Mouse (Mus musculus): Measurements from ENCODE around the gene Csnk2a2. TPM values are rescaled to one million over a fixed set of nuclear protein-coding genes. Genes with fewer than 3 reads are reported as not detected.

The Csnk2a2 gene
- polyA plus RNA-seq (2012; rRNA removed), result 37.6 and 38.2 TPM in 2 replicates

- Histone ChIP-seq H3K4me1 (ENCODE audit: control insufficient read depth, insufficient read depth, low read length) (peaks cover 4% of the 10 kb centered on the region), H3K27ac (ENCODE audit: insufficient read depth, low read length) (no peak within 1 kb of the TSS), H3K4me3 (replicated peaks; ENCODE audit: insufficient read depth, low read depth, low read length) (peak within 1 kb of the TSS; percentile 77), H3K27me3 (ENCODE audit: control insufficient read depth, insufficient read depth, low read length) (no peaks in the 10 kb centered on the region)
- 53% methylated on average over 5 of the region's 5 CpGs for WGBS
- TF ChIP-seq CTCF (IDR thresholded peaks at IDR 0.05; ENCODE audit: borderline replicate concordance, insufficient read depth, low read depth, low read length), result no peak
- TF ChIP-seq POLR2A (IDR thresholded peaks at IDR 0.05; ENCODE audit: borderline replicate concordance, insufficient read depth, low read length), result no peak
- no peak for DNase-seq
These were observed at the start of gene Csnk2a2 for GRCm38 (mm10) chr8:95490006-95490405. TSS of gene Csnk2a2 (minus strand) at chr8:95490039.

GRCm38 (mm10) chr8:95539487-95539886 lies 49.6 kb upstream of the Csnk2a2 start:
- 83% methylated on average over 5 of the region's 5 CpGs for WGBS
- Histone ChIP-seq H3K4me1 (ENCODE audit: control insufficient read depth, insufficient read depth, low read length) (no peaks in the 10 kb centered on the region), H3K27ac (ENCODE audit: insufficient read depth, low read length) (no peak overlapping the region), H3K4me3 (replicated peaks; ENCODE audit: insufficient read depth, low read depth, low read length) (no peak overlapping the region), H3K27me3 (ENCODE audit: control insufficient read depth, insufficient read depth, low read length) (no peaks in the 10 kb centered on the region)
- no peak for TF ChIP-seq POLR2A (IDR thresholded peaks at IDR 0.05; ENCODE audit: borderline replicate concordance, insufficient read depth, low read length)
- no peak for TF ChIP-seq CTCF (IDR thresholded peaks at IDR 0.05; ENCODE audit: borderline replicate concordance, insufficient read depth, low read depth, low read length)
- DNase-seq, result no peak

GRCm38 (mm10) chr8:95533584-95534387 lies 43.9 kb upstream of the Csnk2a2 start, which contains the start of gene Ccdc113:
TSS of gene Ccdc113 (plus strand) at chr8:95534085.
- Histone ChIP-seq H3K27ac (ENCODE audit: insufficient read depth, low read length) (no peak within 1 kb of the TSS), H3K4me1 (ENCODE audit: control insufficient read depth, insufficient read depth, low read length) (no peaks in the 10 kb centered on the region), H3K27me3 (ENCODE audit: control insufficient read depth, insufficient read depth, low read length) (no peaks in the 10 kb centered on the region), H3K4me3 (replicated peaks; ENCODE audit: insufficient read depth, low read depth, low read length) (peak within 1 kb of the TSS; percentile 87)
- 3% methylated on average over 33 of the region's 33 CpGs for WGBS
- peak; percentile 61 to 66 for DNase-seq
- TF ChIP-seq CTCF (IDR thresholded peaks at IDR 0.05; ENCODE audit: borderline replicate concordance, insufficient read depth, low read depth, low read length), result no peak

DNA sequence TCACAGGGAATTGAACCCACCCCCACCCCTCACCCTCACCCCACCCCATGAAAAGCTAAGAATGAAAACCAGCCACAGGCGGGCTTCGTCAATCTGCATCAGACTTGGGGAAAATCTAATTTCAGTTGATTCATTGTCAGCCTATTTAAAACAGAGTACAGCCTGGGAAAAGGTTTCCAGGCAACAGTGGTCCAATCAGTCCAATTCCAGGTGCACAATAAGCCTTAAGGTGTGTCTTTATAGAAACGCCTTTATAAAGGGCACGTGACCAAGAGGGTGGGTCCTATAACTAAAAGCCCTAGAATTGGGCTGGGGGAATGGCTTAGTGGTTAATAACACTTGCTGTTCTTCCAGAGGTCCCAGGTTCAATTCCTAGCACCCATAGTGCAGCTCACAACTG lies 42.4 kb upstream of the Csnk2a2 start:
- 75% methylated on average over 4 of the region's 4 CpGs for WGBS
- Histone ChIP-seq H3K4me3 (replicated peaks; ENCODE audit: insufficient read depth, low read depth, low read length) (no peak overlapping the region), H3K27ac (ENCODE audit: insufficient read depth, low read length) (no peak overlapping the region), H3K27me3 (ENCODE audit: control insufficient read depth, insufficient read depth, low read length) (no peaks in the 10 kb centered on the region), H3K4me1 (ENCODE audit: control insufficient read depth, insufficient read depth, low read length) (no peaks in the 10 kb centered on the region)
- no peak for DNase-seq
- TF ChIP-seq CTCF (IDR thresholded peaks at IDR 0.05; ENCODE audit: borderline replicate concordance, insufficient read depth, low read depth, low read length) (no peak), POLR2A (IDR thresholded peaks at IDR 0.05; ENCODE audit: borderline replicate concordance, insufficient read depth, low read length) (no peak)

GRCm38 (mm10) chr8:95528750-95529310 lies 39.0 kb upstream of the Csnk2a2 start:
- Histone ChIP-seq H3K4me1 (ENCODE audit: control insufficient read depth, insufficient read depth, low read length) (no peaks in the 10 kb centered on the region), H3K4me3 (replicated peaks; ENCODE audit: insufficient read depth, low read depth, low read length) (no peak overlapping the region), H3K27ac (ENCODE audit: insufficient read depth, low read length) (no peak overlapping the region), H3K27me3 (ENCODE audit: control insufficient read depth, insufficient read depth, low read length) (no peaks in the 10 kb centered on the region)
- WGBS, result 68% methylated on average over 9 of the region's 9 CpGs
- DNase-seq, result no peak
- TF ChIP-seq CTCF (IDR thresholded peaks at IDR 0.05; ENCODE audit: borderline replicate concordance, insufficient read depth, low read depth, low read length) (no peak), POLR2A (IDR thresholded peaks at IDR 0.05; ENCODE audit: borderline replicate concordance, insufficient read depth, low read length) (no peak)

GRCm38 (mm10) chr8:95528194-95528593 lies 38.4 kb upstream of the Csnk2a2 start:
- H3K27me3 ChIP-seq (ENCODE audit: control insufficient read depth, insufficient read depth, low read length), result no peaks in the 10 kb centered on the region
- WGBS, result 67% methylated on average over 10 of the region's 10 CpGs
- DNase-seq, result no peak
- no peak overlapping the region for H3K4me3 ChIP-seq (replicated peaks; ENCODE audit: insufficient read depth, low read depth, low read length)
- H3K4me1 ChIP-seq (ENCODE audit: control insufficient read depth, insufficient read depth, low read length), result no peaks in the 10 kb centered on the region
- H3K27ac ChIP-seq (ENCODE audit: insufficient read depth, low read length), result no peak overlapping the region
- TF ChIP-seq CTCF (IDR thresholded peaks at IDR 0.05; ENCODE audit: borderline replicate concordance, insufficient read depth, low read depth, low read length) (no peak), POLR2A (IDR thresholded peaks at IDR 0.05; ENCODE audit: borderline replicate concordance, insufficient read depth, low read length) (no peak)

GRCm38 (mm10) chr8:95523991-95524390 lies 34.2 kb upstream of the Csnk2a2 start:
- no peaks in the 10 kb centered on the region for H3K27me3 ChIP-seq (ENCODE audit: control insufficient read depth, insufficient read depth, low read length)
- DNase-seq, result no peak
- H3K4me1 ChIP-seq (ENCODE audit: control insufficient read depth, insufficient read depth, low read length), result no peaks in the 10 kb centered on the region
- no peak overlapping the region for H3K27ac ChIP-seq (ENCODE audit: insufficient read depth, low read length)
- WGBS, result 87% methylated on average over 4 of the region's 4 CpGs
- H3K4me3 ChIP-seq (replicated peaks; ENCODE audit: insufficient read depth, low read depth, low read length), result no peak overlapping the region
- TF ChIP-seq CTCF (IDR thresholded peaks at IDR 0.05; ENCODE audit: borderline replicate concordance, insufficient read depth, low read depth, low read length), result no peak
- no peak for TF ChIP-seq POLR2A (IDR thresholded peaks at IDR 0.05; ENCODE audit: borderline replicate concordance, insufficient read depth, low read length)

DNA sequence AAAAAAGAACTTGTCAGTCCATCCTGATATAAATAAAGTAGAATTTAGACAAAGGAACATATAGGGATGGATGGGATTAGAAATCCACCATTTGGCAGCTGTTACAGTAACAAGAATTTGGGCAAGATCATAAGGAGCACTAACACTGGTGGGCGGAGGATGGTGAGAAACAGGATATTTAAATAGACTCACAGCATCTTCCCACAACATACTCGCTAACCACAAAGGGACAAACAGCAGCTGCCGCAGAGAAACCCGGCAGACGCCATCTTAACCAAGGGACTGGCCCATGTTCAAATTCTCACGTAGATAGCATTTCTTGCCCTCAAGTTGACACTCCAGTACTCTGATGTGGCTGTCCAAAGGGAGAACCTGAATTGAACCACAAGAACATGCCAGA lies 27.1 kb upstream of the Csnk2a2 start:
- no peak for TF ChIP-seq POLR2A (IDR thresholded peaks at IDR 0.05; ENCODE audit: borderline replicate concordance, insufficient read depth, low read length)
- no peak for TF ChIP-seq CTCF (IDR thresholded peaks at IDR 0.05; ENCODE audit: borderline replicate concordance, insufficient read depth, low read depth, low read length)
- WGBS, result 76% methylated on average over 6 of the region's 6 CpGs
- H3K4me3 ChIP-seq (replicated peaks; ENCODE audit: insufficient read depth, low read depth, low read length), result no peak overlapping the region
- DNase-seq, result no peak
- no peak overlapping the region for H3K27ac ChIP-seq (ENCODE audit: insufficient read depth, low read length)
- H3K27me3 ChIP-seq (ENCODE audit: control insufficient read depth, insufficient read depth, low read length), result no peaks in the 10 kb centered on the region
- no peaks in the 10 kb centered on the region for H3K4me1 ChIP-seq (ENCODE audit: control insufficient read depth, insufficient read depth, low read length)
